Mouse (Mus musculus): ENCODE data around the gene C1ql1.
A peak's percentile ranks its signal among the peaks of the same experiment; 100 is the strongest.

The C1ql1 gene

DNA sequence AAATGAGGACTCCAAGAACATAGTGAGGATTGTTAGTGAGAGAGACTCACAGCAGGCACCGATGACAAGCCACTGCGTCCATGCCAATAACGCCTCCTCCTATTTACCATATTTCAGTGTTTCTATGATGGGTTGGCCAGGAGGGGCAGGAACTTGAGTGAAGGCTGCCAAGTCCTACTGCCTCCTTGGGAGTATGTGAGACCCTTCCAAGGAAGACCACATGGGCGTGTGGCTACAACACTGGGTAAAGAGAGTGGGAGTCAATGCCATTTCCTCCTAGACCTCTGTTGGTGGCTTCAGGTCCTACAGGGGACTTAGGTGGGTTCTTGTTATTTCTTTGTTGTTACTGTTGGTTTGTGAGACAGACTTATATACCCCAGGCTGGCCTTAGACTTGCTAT lies 45.3 kb downstream of the C1ql1 start:
- DNase-seq (ENCODE audit: low spot score in 2 of 2): no peak

- DNase-seq (ENCODE audit: low spot score in 2 of 2): peak in 1 of 2 experiments; percentile 64
These were observed 45.7 kb downstream of the C1ql1 start, which contains the start of gene Gfap for GRCm38 (mm10) chr11:102900763-102901162. TSS of gene Gfap (minus strand) at chr11:102900912.

DNA sequence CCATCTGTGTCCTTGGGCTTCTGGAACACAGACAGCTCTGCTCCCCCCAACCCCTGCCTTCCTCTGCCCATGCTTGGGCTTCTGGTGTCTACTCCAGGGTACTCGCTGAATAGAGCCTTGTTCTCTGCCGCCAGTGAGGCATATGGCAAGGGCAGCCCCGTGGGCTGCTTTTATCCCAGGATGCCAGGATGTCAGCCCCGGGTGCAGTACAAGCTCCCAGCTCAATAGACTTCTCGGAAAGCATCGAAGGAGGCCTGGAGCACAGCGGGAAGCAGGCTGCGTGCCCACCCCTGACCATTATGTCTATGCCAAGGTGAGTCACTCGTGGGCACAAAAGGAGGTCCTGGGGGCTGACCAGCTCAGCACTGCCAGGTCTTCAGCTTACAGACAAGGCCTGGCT lies 48.1 kb downstream of the C1ql1 start:
- DNase-seq (ENCODE audit: low spot score in 2 of 2): no peak

- no peak for DNase-seq (ENCODE audit: low spot score in 2 of 2)
These were observed 49.8 kb downstream of the C1ql1 start for GRCm38 (mm10) chr11:102896641-102897040.

DNA sequence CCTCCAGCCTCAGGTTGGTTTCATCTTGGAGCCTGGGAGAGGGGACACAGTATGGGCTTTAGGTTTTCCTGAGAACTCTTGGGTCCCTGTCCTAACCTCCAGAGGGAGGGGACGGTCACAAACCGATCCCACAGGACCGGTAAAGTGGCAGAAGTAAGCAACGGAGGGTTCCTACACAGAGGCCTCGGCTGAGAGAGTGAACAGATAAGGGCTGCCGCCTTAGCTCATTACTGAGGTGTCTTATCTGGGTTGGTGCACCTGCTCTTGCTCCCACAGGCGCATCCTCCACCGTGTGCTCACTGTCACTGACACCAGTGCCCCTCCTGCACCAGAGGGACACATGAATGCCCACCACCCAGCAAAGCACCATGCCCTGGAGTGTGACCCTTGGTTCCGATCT lies 50.7 kb downstream of the C1ql1 start:
- DNase-seq (ENCODE audit: low spot score in 2 of 2): no peak

DNA sequence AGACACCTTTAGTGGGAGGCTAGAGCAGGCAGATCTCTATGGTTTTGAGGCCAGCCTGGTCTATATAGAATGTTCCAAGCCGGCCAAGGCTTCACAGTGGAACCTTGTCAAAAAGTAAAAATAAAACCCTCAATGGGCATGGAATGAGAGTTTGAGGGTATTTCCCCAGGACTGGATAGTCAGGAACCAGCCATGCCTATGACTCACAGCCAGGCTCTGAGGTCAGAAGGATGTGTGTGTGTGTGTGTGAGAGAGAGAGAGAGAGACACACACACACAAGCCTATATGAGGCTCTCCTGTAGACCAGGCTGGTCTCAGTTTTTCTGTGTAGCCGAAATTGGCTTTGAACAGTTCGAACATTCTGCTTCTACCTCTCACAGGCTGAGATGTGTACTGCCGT lies 51.8 kb downstream of the C1ql1 start:
- no peak for DNase-seq (ENCODE audit: low spot score in 2 of 2)

DNA sequence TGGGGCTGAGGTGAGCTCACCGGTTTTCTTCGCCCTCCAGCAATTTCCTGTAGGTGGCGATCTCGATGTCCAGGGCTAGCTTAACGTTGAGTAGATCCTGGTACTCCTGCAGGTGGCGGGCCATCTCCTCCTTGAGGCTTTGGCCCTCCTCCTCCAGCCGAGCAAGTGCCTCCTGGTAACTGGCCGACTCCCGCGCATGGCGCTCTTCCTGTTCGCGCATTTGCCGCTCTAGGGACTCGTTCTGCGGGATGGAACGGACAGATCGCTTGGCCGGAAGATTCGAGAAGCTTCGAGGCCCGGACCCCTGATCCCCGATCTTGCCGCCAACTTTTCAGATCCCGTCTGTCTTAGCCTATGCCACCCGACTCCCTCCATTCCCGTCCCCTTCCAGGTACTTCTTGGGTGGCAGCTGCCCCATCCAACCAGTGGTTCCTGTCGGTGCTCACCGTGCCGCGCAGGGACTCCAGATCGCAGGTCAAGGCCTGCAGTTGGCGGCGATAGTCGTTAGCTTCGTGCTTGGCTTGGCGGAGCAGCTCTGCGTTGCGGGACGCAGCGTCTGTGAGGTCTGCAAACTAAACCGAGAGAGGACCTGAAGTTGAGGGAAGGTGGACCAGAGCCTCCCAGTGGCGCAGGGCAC lies 53.4 kb downstream of the C1ql1 start:
- DNase-seq (ENCODE audit: low spot score in 2 of 2): peak; percentile 53 to 64

DNA sequence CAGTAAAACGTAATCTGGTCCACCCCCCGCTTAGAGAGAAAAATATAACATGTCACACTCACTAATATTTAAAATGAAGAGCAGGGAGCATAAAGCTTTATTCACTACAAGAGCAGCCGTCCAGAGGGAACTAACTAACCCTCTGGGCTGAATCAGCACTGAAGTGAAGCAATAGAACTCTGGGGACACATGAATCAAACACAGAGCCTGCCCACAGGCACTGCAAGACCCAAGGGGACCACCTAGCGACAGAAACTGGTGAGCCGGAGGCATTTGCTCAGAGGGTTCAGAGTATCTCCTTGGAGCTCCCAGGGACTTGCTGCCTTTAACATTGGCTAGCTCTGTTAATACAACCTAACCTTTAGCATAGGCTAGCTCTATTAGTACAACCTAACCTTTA lies 56.4 kb downstream of the C1ql1 start:
- no peak for DNase-seq (ENCODE audit: low spot score in 2 of 2)
